Mouse (Mus musculus): ENCODE results near the gene Trp53rka.

Trp53rka gene

DNA sequence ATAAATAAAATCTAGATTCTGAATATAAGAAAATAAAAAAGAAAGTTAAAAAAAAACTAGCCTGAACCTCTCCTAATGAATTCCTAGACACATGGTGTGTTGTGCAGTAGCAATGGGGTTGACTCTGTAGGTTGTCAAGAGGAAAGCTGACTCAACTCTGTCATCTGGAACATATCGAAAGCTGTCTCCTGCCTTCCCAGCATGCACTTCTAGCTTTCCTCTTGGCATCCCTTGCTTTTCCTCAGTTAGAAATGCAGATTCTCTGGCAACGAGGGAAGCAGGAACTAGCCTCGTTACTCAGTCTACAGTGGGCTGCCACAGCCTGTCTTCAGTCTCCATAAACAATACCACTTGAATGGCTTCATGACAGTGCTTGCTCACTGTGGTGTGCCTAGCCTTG lies 7.3 kb downstream of the Trp53rka start:
- DNase-seq (ENCODE audit: low spot score in 2 of 2), result no peak

DNA sequence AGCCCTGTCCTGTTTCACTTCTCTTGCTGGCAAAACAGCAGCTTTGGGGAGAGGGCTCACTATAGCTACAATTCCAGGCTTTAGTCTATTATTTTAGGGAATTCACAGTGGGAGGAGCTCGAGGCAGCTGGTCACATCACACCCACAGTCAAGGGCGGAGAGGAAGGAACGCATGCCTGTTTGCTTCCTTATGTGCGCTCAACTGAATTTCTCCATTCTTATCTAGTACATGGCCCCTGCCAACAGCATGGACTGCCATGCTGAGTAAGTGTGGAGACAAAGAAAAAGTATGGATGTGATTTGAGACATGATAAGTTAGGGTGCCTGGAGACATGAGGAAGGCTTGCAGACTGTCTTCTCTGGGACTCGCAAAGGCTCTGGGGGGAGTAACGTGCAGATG lies 9.0 kb downstream of the Trp53rka start:
- DNase-seq (ENCODE audit: low spot score in 2 of 2), result no peak

- DNase-seq (ENCODE audit: low spot score in 2 of 2), result no peak
These were observed 11.1 kb downstream of the Trp53rka start for GRCm38 (mm10) chr2:165482003-165482402.

DNA sequence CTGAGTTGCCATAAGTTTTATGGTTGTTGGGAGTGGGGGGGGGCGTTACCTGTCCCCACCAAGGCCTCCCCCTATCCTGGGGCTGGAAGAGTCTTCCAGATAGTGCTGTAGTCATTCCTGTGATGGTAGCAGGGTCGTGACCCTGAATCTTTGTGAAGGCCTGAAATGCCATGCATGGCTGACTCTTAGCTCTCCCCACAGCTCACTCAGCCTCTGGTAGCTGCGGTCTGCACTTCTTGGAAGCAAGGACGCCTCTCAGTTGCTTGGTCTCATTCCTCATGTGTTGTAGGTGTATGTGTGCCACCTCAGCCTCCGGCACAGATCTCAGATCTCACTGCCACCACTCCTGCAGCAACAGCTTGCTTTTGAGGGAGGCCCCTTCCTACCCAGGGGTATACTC lies 17.3 kb downstream of the Trp53rka start:
- DNase-seq (ENCODE audit: low spot score in 2 of 2), result no peak

- DNase-seq (ENCODE audit: low spot score in 2 of 2), result no peak
These were observed 17.7 kb downstream of the Trp53rka start for GRCm38 (mm10) chr2:165475412-165475811.

GRCm38 (mm10) chr2:165473003-165473402 lies 20.1 kb downstream of the Trp53rka start, which contains the start of gene Slc13a3:
Slc13a3 (minus strand) TSS chr2:165473230.
- DNase-seq (ENCODE audit: low spot score in 2 of 2), result no peak

GRCm38 (mm10) chr2:165471943-165472342 lies 21.2 kb downstream of the Trp53rka start:
- no peak for DNase-seq (ENCODE audit: low spot score in 2 of 2)

DNA sequence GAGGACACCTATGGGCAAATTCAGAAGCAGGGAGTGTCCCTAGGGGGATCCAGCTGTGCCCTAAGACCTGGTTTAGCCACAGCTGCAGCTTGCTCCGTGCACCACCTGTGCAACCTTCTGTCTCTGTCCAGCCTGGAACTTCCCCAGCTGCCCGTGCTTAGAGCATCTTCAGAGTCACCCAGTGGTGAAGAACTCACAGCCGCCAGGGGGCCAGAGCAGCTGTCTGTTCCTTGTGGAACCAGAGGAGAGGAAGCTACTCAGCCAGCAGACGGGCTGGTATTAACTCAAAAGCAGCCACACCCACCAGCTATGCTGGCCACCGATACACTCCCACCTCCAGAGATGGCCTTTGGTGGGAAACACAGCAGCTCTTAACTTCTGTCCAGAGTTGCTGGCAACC lies 23.0 kb downstream of the Trp53rka start:
- DNase-seq (ENCODE audit: low spot score in 2 of 2), result peak in 1 of 2 experiments; percentile 40

GRCm38 (mm10) chr2:165467824-165468452 lies 25.2 kb downstream of the Trp53rka start:
- DNase-seq (ENCODE audit: low spot score in 2 of 2), result no peak

DNA sequence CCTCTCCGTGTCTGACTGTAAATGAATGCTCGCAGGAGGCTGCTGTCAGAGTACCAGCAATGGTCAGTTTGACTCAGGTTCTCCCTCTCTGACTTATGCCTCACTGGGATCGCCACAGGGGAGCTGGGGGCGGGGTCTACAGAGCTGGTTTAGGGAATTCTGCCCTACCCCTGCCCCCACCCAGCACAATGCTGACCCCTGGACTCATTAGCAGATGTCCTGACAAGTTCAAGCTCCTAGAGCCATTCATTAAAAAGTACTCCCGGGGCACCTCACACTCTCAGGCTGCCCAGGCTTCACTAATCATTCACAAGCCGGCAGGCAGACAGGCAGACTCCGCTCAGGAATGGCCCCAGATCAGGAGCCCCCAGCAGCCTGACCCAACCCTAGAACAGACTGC lies 33.5 kb downstream of the Trp53rka start:
- DNase-seq (ENCODE audit: low spot score in 2 of 2), result no peak

DNA sequence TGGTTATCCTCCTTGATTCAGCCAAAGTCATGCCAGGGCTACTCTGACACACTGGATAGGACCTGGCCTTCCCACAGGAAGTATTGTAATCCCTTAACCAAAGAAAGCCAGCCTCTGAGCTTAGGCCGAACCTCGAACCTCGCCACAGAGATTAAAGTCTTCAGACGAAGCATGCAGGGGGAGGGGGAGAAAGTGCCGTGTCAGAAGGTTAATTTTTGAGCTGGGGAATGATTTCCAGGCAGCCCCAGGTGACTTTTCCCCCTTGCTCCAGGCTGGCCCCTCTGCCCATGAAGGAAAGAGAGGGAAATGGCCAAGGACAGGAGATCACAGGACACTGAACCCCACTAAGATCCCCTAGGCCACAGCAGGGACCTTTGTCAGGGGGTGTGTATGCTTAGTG lies 34.9 kb downstream of the Trp53rka start:
- no peak for DNase-seq (ENCODE audit: low spot score in 2 of 2)

- DNase-seq (ENCODE audit: low spot score in 2 of 2), result peak in 1 of 2 experiments; percentile 37
These were observed 36.4 kb downstream of the Trp53rka start for GRCm38 (mm10) chr2:165456710-165457109.

DNA sequence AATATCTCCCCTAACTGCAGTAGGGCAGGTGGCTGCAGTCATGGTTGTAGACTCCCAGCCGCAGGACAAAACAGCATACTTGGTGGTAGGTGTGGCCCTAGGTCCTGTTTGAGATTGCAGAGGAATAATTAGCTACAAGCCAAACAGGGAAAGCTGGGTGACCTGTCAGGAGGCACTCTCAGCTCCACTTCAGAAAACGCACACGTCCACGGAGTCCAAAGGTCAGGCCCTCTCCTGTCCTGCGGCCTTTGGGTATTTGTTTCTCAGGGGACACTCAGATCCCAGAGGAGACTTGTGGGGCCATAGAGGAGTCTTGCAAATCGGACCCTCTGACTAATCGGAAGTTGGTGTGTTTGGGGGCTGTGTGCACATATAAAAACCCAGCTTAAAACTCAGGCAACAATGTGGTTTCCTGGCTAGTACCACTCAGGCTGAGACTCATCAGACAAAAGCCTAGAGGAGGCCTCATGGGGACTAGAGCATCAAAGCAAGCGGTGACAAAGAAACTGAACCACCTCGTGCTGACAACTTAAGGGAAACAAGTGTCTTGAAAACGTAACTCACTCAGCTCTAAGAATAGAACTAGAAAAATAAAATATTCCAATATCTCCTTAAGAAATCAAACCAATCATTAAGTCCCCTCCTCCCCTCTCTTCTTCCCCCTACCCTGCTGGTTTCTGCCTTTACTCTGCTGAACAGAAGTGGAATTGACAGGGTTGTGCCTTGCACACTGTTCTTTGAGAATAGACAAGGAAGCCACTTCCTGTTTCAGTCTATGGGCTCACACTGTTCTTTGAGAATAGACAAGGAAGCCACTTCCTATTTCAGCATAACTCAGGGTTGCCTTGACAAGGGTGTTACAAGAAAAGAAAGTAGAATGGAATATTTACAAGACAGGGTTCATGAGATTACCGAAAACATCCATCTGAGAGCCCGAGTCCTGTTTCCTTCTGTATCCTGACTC lies 40.1 kb downstream of the Trp53rka start:
- DNase-seq (ENCODE audit: low spot score in 2 of 2), result peak; percentile 37 to 41

GRCm38 (mm10) chr2:165448475-165448874 lies 44.6 kb downstream of the Trp53rka start:
- DNase-seq (ENCODE audit: low spot score in 2 of 2), result no peak

GRCm38 (mm10) chr2:165444861-165445260 lies 48.3 kb downstream of the Trp53rka start:
- no peak for DNase-seq (ENCODE audit: low spot score in 2 of 2)

DNA sequence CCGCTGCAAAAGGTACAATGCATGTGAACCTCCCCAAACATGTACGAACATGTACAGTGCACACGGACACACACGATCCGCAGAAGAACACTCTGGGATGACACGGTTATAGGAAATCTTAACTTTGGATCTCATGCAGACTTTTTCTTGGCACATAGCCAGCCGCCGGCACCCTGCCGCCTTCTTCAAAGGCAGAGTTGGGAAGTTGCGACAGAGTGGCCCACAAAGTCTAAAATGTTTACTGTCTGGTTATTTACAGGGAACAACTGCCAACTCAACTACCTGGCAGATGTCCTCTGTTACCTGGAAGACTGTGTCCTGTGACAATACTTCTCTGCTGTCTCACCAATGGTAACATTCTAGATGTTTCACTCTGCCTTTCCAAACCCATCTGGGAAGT lies 50.1 kb downstream of the Trp53rka start:
- no peak for DNase-seq (ENCODE audit: low spot score in 2 of 2)

- no peak for DNase-seq (ENCODE audit: low spot score in 2 of 2)
These were observed 51.5 kb downstream of the Trp53rka start for GRCm38 (mm10) chr2:165441613-165442012.

Measured in thymus, postnatal 10 days (tissue).